Mouse (Mus musculus) bone marrow macrophage, adult 2 months (primary cell): ENCODE measurements at regions not wholly inside any gene's neighbourhood (a gene's known extent, or its start where the extent isn't known, plus 50 kb on each side); places are given as distances from the start of the nearest gene placed in this dataset.

Experiments
- CTCF ChIP-seq: IDR thresholded peaks from 2 replicates; pipeline ENCODE4 v1.5.1; 2012; ENCODE audit warnings: low read depth, mild to moderate bottlenecking, low read length, moderate library complexity
- POLR2A ChIP-seq: IDR thresholded peaks from 2 replicates; pipeline ENCODE4 v1.6.1; 2012; ENCODE audit warnings: mild to moderate bottlenecking, low read depth, low read length, borderline replicate concordance

- TF ChIP-seq POLR2A (no peak), CTCF (no peak)
These were observed 94.3 kb upstream of the Unc5b start for GRCm38 (mm10) chr10:60925644-60926043.
